Mouse (Mus musculus) hindbrain, postnatal 0 days (tissue): Measurements from ENCODE around the gene Tenm4. TPM values are rescaled to one million over a fixed set of nuclear protein-coding genes. Genes with fewer than 3 reads are reported as not detected.

Experiments used
- ATAC-seq: fragments of 200-750 bp; cut with Nextera tagmentation; 2 replicates; pipeline ENCODE4 v1.8.0; 2017; ENCODE audit warnings: mild to moderate bottlenecking, moderate TSS enrichment, moderate library complexity
- DNase-seq: peaks from one replicate; pipeline ENCODE4 v3.0.0-alpha.2; 2015; ENCODE audit warnings: low spot score
- H3K27ac ChIP-seq: fragments of 300-500 bp; sonication (generic); 2 replicates; pipeline ENCODE4 v1.5.1; 2014; ENCODE audit warnings: mild to moderate bottlenecking
- H3K27me3 ChIP-seq: fragments of 300-500 bp; sonication (generic); 2 replicates; pipeline ENCODE4 v1.6.1; 2014; ENCODE audit warnings: low read length, mixed read lengths; ENCODE audit not compliant: insufficient read depth
- H3K36me3 ChIP-seq: fragments of 300-500 bp; sonication (generic); 2 replicates; pipeline ENCODE4 v1.6.1; 2014; ENCODE audit warnings: low read length, mixed read lengths; ENCODE audit not compliant: insufficient read depth
- H3K4me1 ChIP-seq: fragments of 300-500 bp; sonication (generic); 2 replicates; pipeline ENCODE4 v1.6.1; 2014; ENCODE audit warnings: antibody characterized with exemption, low read length, mixed read lengths; ENCODE audit not compliant: insufficient read depth
- H3K4me2 ChIP-seq: fragments of 300-500 bp; sonication (generic); 2 replicates; pipeline ENCODE4 v1.6.1; 2014; ENCODE audit warnings: low read depth, mild to moderate bottlenecking, low read length, moderate library complexity, mixed read lengths
- H3K4me3 ChIP-seq: fragments of 300-500 bp; sonication (generic); 2 replicates; pipeline ENCODE4 v1.5.1; 2014; ENCODE audit warnings: low read length
- H3K9ac ChIP-seq: fragments of 300-500 bp; sonication (generic); replicated peaks from 2 replicates; pipeline ENCODE4 v1.6.1; 2014; ENCODE audit warnings: mild to moderate bottlenecking, low read length, moderate library complexity, mixed read lengths
- H3K9me3 ChIP-seq: fragments of 300-500 bp; sonication (generic); 2 replicates; pipeline ENCODE4 v1.6.1; 2016; ENCODE audit warnings: low read length, mixed read lengths
- CTCF ChIP-seq: IDR thresholded peaks from 2 replicates; pipeline ENCODE4 v1.5.1; 2016; ENCODE audit warnings: antibody characterized with exemption, control low read depth, low read depth
- WGBS: fragments of 180-500 bp; shearing (Covaris S2); extraction: QIAGEN DNeasy Blood & Tissue Kit; methylation state at CpG from one replicate; pipeline ENCODE4 v1.1.7; 2014; 5-methylcytosine and 5-hydroxymethylcytosine counted together
- polyA plus RNA-seq: library from polyadenylated mRNA; unstranded; fragments of >200 nt; fragmentation: Nextera tagmentation; extraction: Ambion mirVana; gene quantifications from 2 replicates; pipeline ENCODE4 v1.2.1, GENCODE M21; 2015
- total RNA-seq: library from RNA; depleted of rRNA; stranded (reverse); fragments of >200 nt; gene quantifications from 2 replicates; pipeline ENCODE4 v1.2.3, GENCODE M21; 2014

Tenm4 gene
- total and polyA plus RNA-seq, 2 experiments from 2014 or later = 24.1 to 49.7 TPM

GRCm38 (mm10) chr7:96342996-96343395, 171.9 kb downstream of the Tenm4 start:
- no peaks in the 10 kb centered on the region for H3K27me3 ChIP-seq
- H3K36me3 ChIP-seq = no peaks in the 10 kb centered on the region
- no peak overlapping the region for H3K4me3 ChIP-seq
- no peaks in the 10 kb centered on the region for H3K4me1 ChIP-seq
- no peak overlapping the region for H3K4me2 ChIP-seq
- ATAC-seq = no peak
- no peak for DNase-seq
- 70% methylated on average over 6 of the region's 6 CpGs for WGBS
- H3K9ac ChIP-seq = no peak overlapping the region
- H3K27ac ChIP-seq = no peak overlapping the region
- H3K9me3 ChIP-seq = no peaks in the 10 kb centered on the region
- no peak for TF ChIP-seq CTCF

GRCm38 (mm10) chr7:96343667-96344066, 172.6 kb downstream of the Tenm4 start:
- H3K4me1 ChIP-seq = no peaks in the 10 kb centered on the region

GRCm38 (mm10) chr7:96352671-96353070, 181.6 kb downstream of the Tenm4 start:
- Histone ChIP-seq H3K9me3 (no peaks in the 10 kb centered on the region), H3K4me2 (no peak overlapping the region), H3K4me3 (no peak overlapping the region), H3K4me1 (peaks cover 6% of the 10 kb centered on the region; the same call in 1 of the 2 replicates), H3K27me3 (no peaks in the 10 kb centered on the region), H3K36me3 (no peaks in the 10 kb centered on the region), H3K9ac (no peak overlapping the region), H3K27ac (no peak overlapping the region)
- 77% methylated on average over 8 of the region's 8 CpGs for WGBS
- DNase-seq = no peak
- TF ChIP-seq CTCF = no peak
- no peak for ATAC-seq

More at GRCm38 (mm10) chr7:96343667-96344066, 172.6 kb downstream of the Tenm4 start:
- H3K27ac ChIP-seq = no peak overlapping the region
- H3K27me3 ChIP-seq = no peaks in the 10 kb centered on the region
- ATAC-seq (no peak), DNase-seq (no peak)
- no peak overlapping the region for H3K4me3 ChIP-seq
- H3K9ac ChIP-seq = no peak overlapping the region
- H3K4me2 ChIP-seq = no peak overlapping the region
- no peaks in the 10 kb centered on the region for H3K9me3 ChIP-seq
- WGBS = 82% methylated on average over 2 of the region's 2 CpGs
- TF ChIP-seq CTCF = no peak
- H3K36me3 ChIP-seq = no peaks in the 10 kb centered on the region

GRCm38 (mm10) chr7:96356285-96356811, 185.3 kb downstream of the Tenm4 start:
- Histone ChIP-seq H3K36me3 (no peaks in the 10 kb centered on the region), H3K4me3 (no peak overlapping the region), H3K4me1 (peaks cover 6% of the 10 kb centered on the region; the same call in 1 of the 2 replicates), H3K9me3 (no peaks in the 10 kb centered on the region), H3K27me3 (no peaks in the 10 kb centered on the region), H3K27ac (no peak overlapping the region), H3K4me2 (no peak overlapping the region), H3K9ac (no peak overlapping the region)
- ATAC-seq (no peak), DNase-seq (no peak)
- 39% methylated on average over 3 of the region's 3 CpGs for WGBS
- TF ChIP-seq CTCF = no peak

GRCm38 (mm10) chr7:96357550-96357949, 186.5 kb downstream of the Tenm4 start:
- DNase-seq = peak; percentile 28
- H3K36me3 ChIP-seq = no peaks in the 10 kb centered on the region
- ATAC-seq = peak; percentile 48; the same call in 1 of the 2 replicates
- H3K4me1 ChIP-seq = peaks cover 6% of the 10 kb centered on the region; the same call in 1 of the 2 replicates
- H3K4me3 ChIP-seq = no peak overlapping the region
- WGBS = 34% methylated on average over 6 of the region's 6 CpGs
- no peaks in the 10 kb centered on the region for H3K9me3 ChIP-seq
- no peak overlapping the region for H3K4me2 ChIP-seq
- TF ChIP-seq CTCF = no peak
- H3K9ac ChIP-seq = no peak overlapping the region
- H3K27me3 ChIP-seq = no peaks in the 10 kb centered on the region
- H3K27ac ChIP-seq = no peak overlapping the region

- Histone ChIP-seq H3K4me1 (no peaks in the 10 kb centered on the region), H3K9ac (no peak overlapping the region), H3K4me2 (no peak overlapping the region), H3K27ac (no peak overlapping the region), H3K4me3 (no peak overlapping the region), H3K27me3 (no peaks in the 10 kb centered on the region), H3K9me3 (no peaks in the 10 kb centered on the region), H3K36me3 (no peaks in the 10 kb centered on the region)
- ATAC-seq (no peak), DNase-seq (no peak)
- 73% methylated on average over 3 of the region's 3 CpGs for WGBS
- no peak for TF ChIP-seq CTCF
Observed at GRCm38 (mm10) chr7:96363311-96363710, 192.3 kb downstream of the Tenm4 start.

- no peak overlapping the region for H3K9ac ChIP-seq
- H3K27me3 ChIP-seq = no peaks in the 10 kb centered on the region; the same call in 1 of the 2 replicates
- no peak overlapping the region for H3K4me2 ChIP-seq
- H3K36me3 ChIP-seq = no peaks in the 10 kb centered on the region
- no peaks in the 10 kb centered on the region for H3K9me3 ChIP-seq
- H3K27ac ChIP-seq = no peak overlapping the region
- ATAC-seq (no peak), DNase-seq (no peak)
- TF ChIP-seq CTCF = no peak
- H3K4me3 ChIP-seq = no peak overlapping the region
- WGBS = 89% methylated on average over 4 of the region's 4 CpGs
- no peaks in the 10 kb centered on the region for H3K4me1 ChIP-seq
Observed at GRCm38 (mm10) chr7:96369947-96370346, 198.9 kb downstream of the Tenm4 start.
